Mouse (Mus musculus): ENCODE data around the gene Serpini1.
"Not testable (repeated sequence)": the region's sequence is repeated elsewhere in the genome, so short reads cannot be mapped to it uniquely, and the experiment has no call there.

Gene Serpini1

GRCm38 (mm10) chr3:75639546-75639945 is 82.2 kb downstream of the Serpini1 start:
- no peak for DNase-seq

GRCm38 (mm10) chr3:75647542-75647941 is 90.2 kb downstream of the Serpini1 start:
- no peak for DNase-seq

- DNase-seq = no peak
Measured at GRCm38 (mm10) chr3:75648226-75648625, 90.9 kb downstream of the Serpini1 start.

- DNase-seq = not testable (repeated sequence)
Measured at GRCm38 (mm10) chr3:75650416-75651154, 93.2 kb downstream of the Serpini1 start.

GRCm38 (mm10) chr3:75651603-75652115 is 94.3 kb downstream of the Serpini1 start:
- DNase-seq = no peak

GRCm38 (mm10) chr3:75653901-75654300 is 96.6 kb downstream of the Serpini1 start:
- not testable (repeated sequence) for DNase-seq

GRCm38 (mm10) chr3:75655578-75656344 is 98.4 kb downstream of the Serpini1 start:
- DNase-seq = no peak

- no peak for DNase-seq
Measured at GRCm38 (mm10) chr3:75666962-75667361, 109.6 kb downstream of the Serpini1 start.

- DNase-seq = no peak
Measured at GRCm38 (mm10) chr3:75670425-75670824, 113.1 kb downstream of the Serpini1 start.

GRCm38 (mm10) chr3:75682881-75683280 is 125.5 kb downstream of the Serpini1 start:
- no peak for DNase-seq

- DNase-seq = no peak
Measured at GRCm38 (mm10) chr3:75686775-75687174, 129.4 kb downstream of the Serpini1 start.

GRCm38 (mm10) chr3:75687187-75687825 is 130.0 kb downstream of the Serpini1 start:
- DNase-seq = no peak

- no peak for DNase-seq
Measured at GRCm38 (mm10) chr3:75690321-75690720, 133.0 kb downstream of the Serpini1 start.

GRCm38 (mm10) chr3:75692088-75692487 is 134.7 kb downstream of the Serpini1 start:
- DNase-seq = no peak

Measured in lung, postnatal 4 days (tissue).